In genomic region chr1:194938715-194939114, GRCm38 (mm10) we compare ENCODE assay signal across 8 mouse cellular contexts. TPM values are rescaled to one million over a fixed set of nuclear protein-coding genes. Genes with fewer than 3 reads are reported as not detected.
A peak's percentile ranks its signal among the peaks of the same experiment; 100 is the strongest.
DNase-seq lines count a peak whose midpoint lies in the region; ATAC-seq and TF ChIP-seq lines count a peak whose summit lies in the region.

Cd34 (plus strand) TSS chr1:194938819.

- DNase-seq in ES-E14 (ENCODE audit: low read depth, low spot score): peak; percentile 27
- peak; percentile 73 for DNase-seq in gastrocnemius, postnatal 10 days
- peak; percentile 31 for DNase-seq in left cerebral cortex, adult 8-10 months (ENCODE audit: low spot score in 2 of 2)
- DNase-seq in lung, postnatal 4 days: peak; percentile 75 to 86
- peak; percentile 38 for DNase-seq in right cerebral cortex, postnatal 14 days
- no peak for DNase-seq in cerebellum, adult 11-12 months

- in situ Hi-C loops in ES-E14 (cut with MboI; ENCODE audit: low sequenced_read_pairs in 2 of 2, unreplicated experiment in 2 of 2): no loop called here

- peak within 1 kb of the TSS; percentile 76 for H3K9ac ChIP-seq in ES-E14 (ENCODE audit: insufficient read depth, low read depth, low read length, poor library complexity, severe bottlenecking)
- peak within 1 kb of the TSS; percentile 6 for H3K9ac ChIP-seq in hindbrain, embryonic 15.5 days

- no peaks in the 10 kb centered on the region for H3K36me3 ChIP-seq in ES-E14 (ENCODE audit: control insufficient read depth, insufficient read depth, low read length, poor library complexity, severe bottlenecking)
- H3K36me3 ChIP-seq in hindbrain, embryonic 15.5 days: no peaks in the 10 kb centered on the region

- TF ChIP-seq POLR2A in bone marrow macrophage, adult 2 months (IDR thresholded peaks at IDR 0.05; ENCODE audit: borderline replicate concordance, low read depth, low read length): no peak

- no peak within 1 kb of the TSS for H3K27ac ChIP-seq in ES-E14 (ENCODE audit: insufficient read depth, low read depth, low read length, poor library complexity, severe bottlenecking)
- no peak within 1 kb of the TSS for H3K27ac ChIP-seq in bone marrow macrophage, adult 2 months (ENCODE audit: insufficient read depth, low read depth, low read length)
- no peak within 1 kb of the TSS for H3K27ac ChIP-seq in hindbrain, embryonic 15.5 days (replicated peaks)

- H3K9me3 ChIP-seq in ES-E14 (ENCODE audit: control insufficient read depth, insufficient read depth, low read depth, low read length): no peaks in the 10 kb centered on the region
- H3K9me3 ChIP-seq in hindbrain, embryonic 15.5 days: no peaks in the 10 kb centered on the region

- peak within 1 kb of the TSS; percentile 75 to 78 for H3K4me3 ChIP-seq in ES-E14 (ENCODE audit: insufficient read depth in 1 of 2, low read depth in 1 of 2, low read length in 2 of 2, poor library complexity in 1 of 2, severe bottlenecking in 1 of 2)
- H3K4me3 ChIP-seq in bone marrow macrophage, adult 2 months (ENCODE audit: insufficient read depth, low read length): peak within 1 kb of the TSS; percentile 37
- peak within 1 kb of the TSS; percentile 41 for H3K4me3 ChIP-seq in hindbrain, embryonic 15.5 days

- 0 out of 4 replicates have a peak, but pooled peaks cover 0 to 3% of the 10 kb centered on the region in 2 experiments for H3K4me1 ChIP-seq in ES-E14 (ENCODE audit: control insufficient read depth in 2 of 2, insufficient read depth in 2 of 2, low read length in 2 of 2, poor library complexity in 1 of 2)
- no peaks in the 10 kb centered on the region for H3K4me1 ChIP-seq in bone marrow macrophage, adult 2 months (ENCODE audit: control insufficient read depth, insufficient read depth, low read length)
- H3K4me1 ChIP-seq in hindbrain, embryonic 15.5 days (replicated peaks): peaks cover 7% of the 10 kb centered on the region; the same call in 1 of the 2 replicates

- H3K4me2 ChIP-seq in hindbrain, embryonic 15.5 days: peak within 1 kb of the TSS; percentile 83

- H3K27me3 ChIP-seq in hindbrain, embryonic 15.5 days: 0 out of 2 replicates have a peak, but pooled peaks cover 8% of the 10 kb centered on the region

- peak; percentile 84 for ATAC-seq in hindbrain, embryonic 15.5 days (ENCODE audit: low FRiP score, low read depth)

- 1% methylated on average over 26 of the region's 26 CpGs for WGBS in hindbrain, embryonic 15.5 days

- TF ChIP-seq CTCF in bone marrow macrophage, adult 2 months (IDR thresholded peaks at IDR 0.05; ENCODE audit: low read depth, low read length): no peak

TF ChIP-seq in ES-E14, 5 proteins besides CTCF, POLR2A, EP300 and RAD21:
- no peak for TF ChIP-seq HCFC1 (IDR thresholded peaks at IDR 0.05; ENCODE audit: borderline replicate concordance, insufficient read depth, low read length)
- TF ChIP-seq ZC3H11A (IDR thresholded peaks at IDR 0.05; ENCODE audit: borderline replicate concordance, low read depth, low read length): no peak
- no peak for TF ChIP-seq MAFK (IDR thresholded peaks at IDR 0.05; ENCODE audit: insufficient read depth, low read depth, low read length)
- TF ChIP-seq CHD2 (IDR thresholded peaks at IDR 0.05; ENCODE audit: low read depth, low read length): no peak
- no peak for TF ChIP-seq ZNF384 (IDR thresholded peaks at IDR 0.05; ENCODE audit: low read depth, low read length)
TF ChIP-seq in ES-E14: peak in this region for 0.

RNA-seq across cellular contexts. Expression of gene Cd34, which starts in this region (rescaled TPM):
- 8.4 and 9.4 TPM in 2 replicates for total RNA-seq in ES-E14 (2012; rRNA removed)
- polyA plus RNA-seq in bone marrow macrophage, adult 2 months (2012; ENCODE audit: insufficient read depth, insufficient read length, missing spikeins): 0.23 TPM in 1 of 2 replicates, not detected in the other
- total RNA-seq in gastrocnemius, postnatal 10 days (2021): 100 to 1,000 TPM; 162 to 196 TPM
- 30.5 and 32.7 TPM in 2 replicates for polyA plus RNA-seq in hindbrain, embryonic 15.5 days (2015; fragmentation: Nextera tagmentation; extraction: Ambion mirVana)
- 10 to 100 TPM; 58.3 to 75.9 (median 69.7) TPM for total RNA-seq in left cerebral cortex, adult 8-10 months (2022)

Comparison
In these comparisons a context has a peak if more than half of its experiments do, and no peak if none do; other contexts are left out.
1. RNA of gene Cd34 (polyA plus RNA-seq): 30.5 to 32.7 TPM in hindbrain, embryonic 15.5 days; 0.23 TPM in bone marrow macrophage, adult 2 months; every median in the first group is over 10 times any median in the second.
2. Peak in every context shown above with its lines, with median percentiles within 50 percentile points of each other: H3K4me3 ChIP-seq.